Mouse (Mus musculus) 3134 (cell line): ENCODE measurements around the gene Dnmt3a.

Experiments used
- DNase-seq: peaks from one replicate; pipeline ENCODE4 v3.0.0-alpha.2; 2011; ENCODE audit warnings: low spot score; ENCODE audit not compliant: insufficient read length; ENCODE audit errors: extremely low read depth

The Dnmt3a gene

DNA sequence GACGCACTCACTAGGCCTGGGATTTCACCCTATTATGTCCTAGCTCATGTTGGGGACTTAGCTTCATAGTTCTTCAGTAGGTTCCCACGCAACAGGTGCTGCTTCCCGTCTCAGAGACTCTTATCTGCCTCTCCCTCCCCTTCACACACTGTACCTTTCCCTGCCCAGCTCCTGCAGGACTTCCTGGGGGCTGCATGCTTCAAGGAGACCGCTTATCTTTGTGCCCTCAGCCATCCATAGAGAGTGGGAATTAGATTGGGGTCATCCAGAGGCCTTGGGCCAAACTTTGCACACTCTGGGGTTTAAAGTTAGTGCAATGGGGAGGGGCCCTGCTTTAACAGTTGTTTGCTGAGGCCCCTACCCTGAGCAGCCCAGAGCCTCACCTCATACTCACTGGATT, 21.1 kb upstream of the Dnmt3a start:
- no peak for DNase-seq

- no peak for DNase-seq
Observed at GRCm38 (mm10) chr12:3787041-3787440, 18.8 kb upstream of the Dnmt3a start.

DNA sequence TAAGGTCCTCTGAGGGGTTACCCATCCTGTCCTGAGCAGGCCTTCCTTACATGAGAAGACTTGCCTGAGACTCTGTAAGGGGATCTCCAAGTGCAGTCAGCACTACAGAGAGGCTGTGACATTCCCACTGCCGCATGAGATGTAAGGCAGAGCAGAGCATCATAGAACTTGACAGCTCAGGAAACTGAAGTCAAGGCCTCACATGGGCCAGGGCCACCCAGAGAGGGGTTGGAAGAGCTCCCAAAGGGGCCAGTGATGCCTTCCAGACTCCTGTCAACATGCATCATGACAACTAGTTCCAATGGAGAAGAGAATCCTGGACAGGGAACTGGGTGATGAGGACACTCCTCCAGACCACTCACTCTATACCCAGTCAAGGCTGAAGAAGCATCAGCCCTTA, 18.3 kb upstream of the Dnmt3a start:
- DNase-seq = no peak

- DNase-seq = no peak
Observed at GRCm38 (mm10) chr12:3788421-3789051, 17.3 kb upstream of the Dnmt3a start.

- DNase-seq = no peak
Observed at GRCm38 (mm10) chr12:3789626-3790185, 16.1 kb upstream of the Dnmt3a start.

DNA sequence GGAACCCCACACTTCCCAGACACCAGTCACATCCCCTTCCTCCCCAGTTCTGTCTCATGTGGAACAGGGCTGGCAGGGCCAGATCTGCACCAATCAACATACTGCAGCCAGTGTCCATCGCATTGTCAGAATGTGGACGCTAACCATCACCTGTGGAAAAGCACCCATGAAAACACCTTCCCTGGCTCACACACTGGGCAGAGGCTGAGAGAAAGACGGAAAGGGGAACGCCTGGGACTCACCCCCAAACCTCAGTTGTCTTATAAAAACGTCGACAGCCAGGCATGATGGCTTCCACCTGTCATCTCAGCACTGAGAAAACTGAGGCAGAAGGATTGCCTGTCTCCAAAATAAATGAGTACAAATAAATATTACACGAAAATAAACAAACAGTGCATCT, 14.6 kb upstream of the Dnmt3a start:
- no peak for DNase-seq

DNA sequence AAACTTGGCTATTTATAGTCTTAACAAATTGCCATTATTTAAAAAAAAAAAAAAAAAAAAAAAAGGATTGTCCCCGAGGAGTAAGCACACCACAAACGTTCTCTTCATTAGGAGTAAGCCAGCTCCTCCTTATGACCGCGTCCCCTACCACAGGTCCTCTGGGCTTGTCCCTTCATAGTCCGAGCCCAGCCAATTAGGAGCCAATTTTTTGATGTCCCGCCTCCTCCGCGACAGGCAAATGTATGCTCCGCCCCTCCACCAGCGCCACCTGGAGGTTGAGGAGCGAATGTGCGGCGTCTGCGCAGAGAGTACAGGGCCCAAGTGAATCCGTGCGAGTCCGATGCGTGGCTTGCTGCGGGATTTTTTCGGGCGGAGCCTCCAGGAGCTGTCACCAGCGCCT, 14.1 kb upstream of the Dnmt3a start:
- peak; percentile 80 for DNase-seq

DNA sequence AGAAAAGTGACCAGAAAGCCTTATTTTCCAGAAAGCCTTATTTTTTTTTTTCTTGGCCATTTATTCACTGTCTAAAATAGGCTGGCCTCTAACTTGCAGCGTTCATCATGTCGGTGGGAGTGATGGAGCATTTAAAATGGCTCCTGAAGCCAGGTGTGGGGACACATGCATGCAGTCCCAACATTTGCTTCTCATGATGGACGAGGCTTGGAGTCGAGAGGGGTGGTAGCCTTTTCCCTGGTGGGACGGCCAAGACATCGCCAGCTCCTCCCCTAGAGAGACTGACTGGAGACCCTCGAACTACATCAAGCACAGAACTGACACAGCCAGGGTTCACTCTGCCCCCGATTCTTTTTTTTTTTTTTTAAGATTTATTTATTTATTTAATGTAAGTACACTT, 13.6 kb upstream of the Dnmt3a start:
- DNase-seq = no peak

- DNase-seq = no peak
Observed at GRCm38 (mm10) chr12:3795569-3795968, 10.2 kb upstream of the Dnmt3a start.

DNA sequence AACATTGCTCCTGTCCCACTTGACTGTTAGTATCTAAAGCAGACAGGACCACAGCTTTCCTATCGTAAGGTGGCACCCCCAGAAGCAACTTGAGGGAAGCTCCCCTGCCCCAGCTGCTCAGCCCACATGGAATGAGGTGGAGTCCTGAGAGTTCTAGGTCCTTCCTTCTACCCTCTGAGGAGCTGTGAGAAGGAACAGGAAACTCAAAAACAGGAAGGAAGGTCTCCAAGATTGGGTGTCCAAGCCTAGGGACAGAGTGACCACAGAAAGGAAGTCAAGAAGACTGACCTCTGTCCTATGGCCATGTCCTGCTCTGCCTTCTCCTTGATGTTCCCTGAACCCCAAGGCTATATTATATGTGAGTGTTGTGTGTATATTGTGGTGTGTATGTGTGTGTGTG, 6.3 kb upstream of the Dnmt3a start:
- DNase-seq = no peak

DNA sequence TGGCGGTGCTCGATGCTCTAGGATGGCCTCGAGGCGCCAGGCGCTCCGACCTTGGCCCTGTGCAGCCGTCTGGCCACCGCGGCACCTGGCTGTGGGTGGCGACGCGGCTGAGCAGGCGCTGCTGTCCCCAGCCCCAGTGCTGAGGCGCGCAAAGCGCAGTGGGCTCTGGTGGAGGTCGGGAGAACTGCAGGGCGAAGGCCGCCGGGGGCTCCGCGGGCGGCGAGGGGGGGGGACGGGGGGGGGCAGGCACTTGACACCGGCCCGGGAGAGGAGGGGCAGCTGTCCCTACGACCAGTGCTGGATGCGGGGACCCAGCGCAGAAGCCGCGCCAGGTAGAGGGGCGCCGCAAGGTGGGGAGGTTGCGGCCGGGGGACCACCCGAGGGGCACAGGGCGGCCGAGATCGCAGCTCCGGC, 471 bp downstream of the Dnmt3a start:
- DNase-seq = peak; percentile 75

DNA sequence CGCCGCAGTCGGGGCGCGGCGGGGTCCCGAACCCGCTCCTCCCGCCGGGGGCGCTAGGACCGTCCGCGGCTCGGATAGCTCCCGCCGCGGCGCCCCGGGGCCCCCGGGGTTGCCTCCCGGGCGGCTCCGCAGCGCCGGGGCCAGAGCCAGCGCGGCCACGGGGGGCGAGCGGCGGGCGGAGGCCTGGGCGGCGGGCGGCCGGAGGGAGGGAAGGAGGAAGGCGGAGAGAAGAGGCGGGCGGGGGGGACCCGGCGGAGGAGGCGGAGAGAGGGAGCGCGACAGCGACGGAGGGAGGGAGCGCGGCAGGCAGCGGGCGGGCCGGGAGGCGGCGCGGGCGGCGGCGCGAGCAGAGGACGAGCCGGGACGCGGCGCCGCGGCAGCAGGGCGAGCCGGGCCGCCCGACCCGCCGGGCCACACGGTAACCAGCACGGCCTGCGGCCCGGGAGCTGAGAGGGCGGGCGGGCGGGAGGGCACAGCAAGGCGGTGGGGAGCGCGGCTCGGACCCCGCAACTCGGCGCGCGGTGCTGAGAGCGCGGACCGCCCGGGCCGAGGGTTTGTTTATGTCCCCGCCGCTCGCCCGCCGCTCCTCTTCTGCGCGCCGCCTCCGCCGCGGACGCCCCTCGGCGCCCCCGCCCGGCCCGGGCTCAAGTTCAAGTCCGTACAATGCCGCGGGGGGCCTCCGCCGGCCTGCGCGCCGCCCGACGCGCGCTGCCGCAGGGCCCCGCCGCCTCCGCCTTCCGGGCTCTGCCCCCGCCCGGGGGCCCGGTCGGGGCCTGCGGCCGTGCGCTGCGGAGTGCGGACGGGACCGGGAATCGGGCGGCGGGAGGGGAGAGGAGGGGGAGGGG, 1.1 kb downstream of the Dnmt3a start:
- peak; percentile 55 for DNase-seq

DNA sequence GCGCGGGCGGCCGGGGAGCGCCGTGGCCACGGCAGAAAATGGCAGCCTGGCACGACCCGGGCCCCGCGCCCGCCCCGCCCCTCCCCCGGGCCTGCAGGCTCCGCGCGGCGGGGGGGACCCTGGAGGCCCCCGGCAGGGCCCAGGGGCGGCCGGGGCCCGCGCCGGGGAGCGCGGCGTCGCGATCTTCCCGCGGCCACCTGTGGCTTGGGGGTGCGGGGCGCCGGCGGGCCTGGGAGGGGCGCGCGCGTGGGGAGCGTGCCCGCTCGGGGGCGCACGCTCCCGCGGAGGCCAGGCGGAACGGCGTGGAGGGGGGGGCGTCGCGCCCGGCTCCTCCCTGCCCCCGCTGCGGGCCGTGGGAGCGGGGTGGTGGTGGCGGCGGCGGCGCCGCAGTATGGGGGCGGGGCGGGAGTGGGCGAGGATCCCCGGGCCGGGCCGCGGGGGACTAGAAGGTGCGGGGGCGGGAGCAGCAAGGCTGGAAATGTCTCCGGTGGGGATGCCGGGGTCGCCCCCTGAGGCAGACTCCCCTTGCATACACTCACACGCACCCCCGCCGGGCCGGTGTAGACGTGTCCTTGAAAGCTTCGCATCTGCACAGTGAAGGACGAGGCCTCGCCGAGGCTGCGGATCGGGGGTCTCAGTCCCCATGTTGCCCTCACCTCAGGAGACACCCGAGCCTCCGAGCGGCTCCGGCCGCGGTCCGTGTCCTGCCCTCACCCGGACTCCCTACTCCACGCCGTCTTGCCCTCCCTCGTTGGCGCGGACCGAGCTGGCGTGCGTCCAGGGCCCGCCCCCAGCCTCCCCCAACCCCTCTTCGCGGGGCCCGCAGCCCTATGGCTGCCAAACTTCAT, 2.0 kb downstream of the Dnmt3a start:
- DNase-seq = peak; percentile 21

GRCm38 (mm10) chr12:3808396-3808981, 2.7 kb downstream of the Dnmt3a start:
- peak; percentile 27 for DNase-seq

- DNase-seq = no peak
Observed at GRCm38 (mm10) chr12:3809520-3810180, 3.8 kb downstream of the Dnmt3a start.

DNA sequence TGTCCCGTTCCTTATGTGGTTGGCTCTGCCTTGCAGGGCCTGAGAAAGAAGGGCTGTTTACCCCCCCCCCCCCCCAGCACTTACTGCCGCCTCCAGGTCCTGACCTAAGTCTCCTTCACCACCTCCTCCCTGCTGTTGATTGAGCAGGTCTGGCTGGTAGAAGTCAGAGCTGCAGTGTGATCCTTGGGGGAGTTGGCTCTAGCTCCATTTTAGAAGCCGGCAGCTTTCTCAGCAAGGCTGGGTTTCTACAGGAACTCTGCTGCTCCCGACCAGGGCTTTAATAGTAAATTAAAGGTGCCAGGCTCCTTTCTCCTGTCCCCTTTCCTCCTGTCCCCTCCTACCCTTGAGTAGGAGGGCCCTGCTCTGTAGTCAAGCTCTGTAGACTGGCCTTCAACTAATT, 4.6 kb downstream of the Dnmt3a start:
- no peak for DNase-seq

DNA sequence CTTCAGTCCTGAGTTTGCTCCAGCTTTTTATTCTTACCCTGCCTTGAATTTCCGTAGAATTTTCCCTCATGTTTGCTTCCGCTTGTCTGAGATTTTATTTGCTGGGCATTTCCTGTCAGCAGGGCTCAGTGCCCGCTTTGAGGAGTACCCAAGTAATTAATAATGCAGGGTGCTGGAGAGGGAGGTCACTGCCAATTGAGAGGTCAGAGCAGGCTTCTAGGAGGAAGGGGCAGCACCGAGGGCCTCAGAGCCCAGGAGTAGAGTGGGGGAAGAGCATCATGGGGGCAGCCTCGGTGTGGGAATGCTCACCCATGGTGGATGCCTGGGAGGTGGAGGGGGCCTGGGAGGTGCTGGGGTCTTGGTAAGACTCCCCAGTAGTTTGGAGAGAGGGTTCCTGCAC, 5.8 kb downstream of the Dnmt3a start:
- no peak for DNase-seq

GRCm38 (mm10) chr12:3812251-3812650, 6.4 kb downstream of the Dnmt3a start:
- DNase-seq = no peak

GRCm38 (mm10) chr12:3813138-3813537, 7.3 kb downstream of the Dnmt3a start:
- DNase-seq = no peak

DNA sequence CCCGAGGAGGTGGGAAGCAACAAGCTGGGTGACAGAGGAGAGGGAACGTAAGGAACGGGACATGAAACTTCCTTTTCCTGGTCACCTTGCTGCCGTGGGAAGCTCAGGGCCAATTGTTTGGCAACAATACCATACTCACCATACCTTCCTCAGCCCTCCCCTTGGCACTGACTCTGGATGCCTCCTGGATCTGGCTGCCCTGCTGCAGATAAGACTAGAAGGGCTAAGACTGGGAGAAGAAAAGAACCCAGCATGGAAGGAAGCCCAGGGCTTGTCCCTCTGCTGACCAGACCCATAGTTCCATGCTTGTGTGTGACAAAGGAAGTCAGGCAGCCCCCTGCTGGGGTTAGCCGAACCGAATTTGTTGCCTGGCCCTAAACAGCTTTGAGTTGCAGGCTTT, 9.6 kb downstream of the Dnmt3a start:
- no peak for DNase-seq
